Mouse (Mus musculus) liver, embryonic 14.5 days (tissue): ENCODE measurements at regions not wholly inside any gene's neighbourhood (a gene's known extent, or its start where the extent isn't known, plus 50 kb on each side); places are given as distances from the start of the nearest gene placed in this dataset.

ENCODE experiments used
- CTCF ChIP-seq: IDR thresholded peaks from 2 replicates; pipeline ENCODE4 v1.5.1; 2016; ENCODE audit warnings: antibody characterized with exemption, low read depth, control low read depth
- EP300 ChIP-seq: IDR thresholded peaks from 2 replicates; pipeline ENCODE4 v1.6.1; 2016; ENCODE audit warnings: antibody characterized with exemption, low read depth

DNA sequence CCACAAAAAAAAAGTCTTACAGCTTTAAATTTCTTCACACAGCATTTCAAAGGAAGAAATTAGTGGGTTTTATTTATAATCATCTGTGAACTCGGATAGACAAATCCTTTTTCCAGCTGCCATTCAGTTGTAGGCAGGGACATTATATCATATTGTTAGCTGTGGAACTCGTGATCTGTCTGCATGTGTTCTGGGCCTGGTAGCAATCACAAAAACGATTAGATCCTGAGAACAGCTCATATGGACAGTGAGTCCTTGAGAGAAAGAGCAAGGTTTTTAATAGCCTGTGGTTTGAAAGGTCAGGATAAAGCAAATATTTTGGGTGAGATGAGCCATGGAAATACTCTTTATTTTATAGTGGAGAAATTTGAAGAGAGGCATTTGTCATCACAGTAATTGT is 63.2 kb downstream of the Fam110c start:
- TF ChIP-seq CTCF (no peak), EP300 (no peak)
